Mouse (Mus musculus) forebrain, embryonic 16.5 days (tissue): ENCODE measurements around the gene Gm28305. TPM values are rescaled to one million over a fixed set of nuclear protein-coding genes. Genes with fewer than 3 reads are reported as not detected.

ENCODE experiments used
- ATAC-seq: fragments of 200-750 bp; cut with Nextera tagmentation; 2 replicates; pipeline ENCODE4 v1.8.0; 2017; ENCODE audit warnings: mild to moderate bottlenecking, moderate library complexity
- H3K27ac ChIP-seq: fragments of 300-500 bp; sonication (generic); 2 replicates; pipeline ENCODE4 v1.5.1; 2014; ENCODE audit warnings: low read length, control low read depth
- H3K27me3 ChIP-seq: fragments of 300-500 bp; sonication (generic); replicated peaks from 2 replicates; pipeline ENCODE4 v1.6.1; 2014; ENCODE audit warnings: low read length; ENCODE audit not compliant: control insufficient read depth, insufficient read depth
- H3K36me3 ChIP-seq: fragments of 300-500 bp; sonication (generic); 2 replicates; pipeline ENCODE4 v1.6.1; 2014; ENCODE audit not compliant: control insufficient read depth, insufficient read depth
- H3K4me1 ChIP-seq: fragments of 300-500 bp; sonication (generic); replicated peaks from 2 replicates; pipeline ENCODE4 v1.6.1; 2014; ENCODE audit warnings: low read length; ENCODE audit not compliant: control insufficient read depth, insufficient read depth
- H3K4me2 ChIP-seq: fragments of 300-500 bp; sonication (generic); 2 replicates; pipeline ENCODE4 v1.6.1; 2014; ENCODE audit warnings: mild to moderate bottlenecking, low read length, control low read depth
- H3K4me3 ChIP-seq: fragments of 300-500 bp; sonication (generic); replicated peaks from 2 replicates; pipeline ENCODE4 v1.5.1; 2014; ENCODE audit warnings: mild to moderate bottlenecking, low read length, control low read depth
- H3K9ac ChIP-seq: fragments of 300-500 bp; sonication (generic); replicated peaks from 2 replicates; pipeline ENCODE4 v1.6.1; 2014; ENCODE audit warnings: low read depth, low read length, control low read depth
- H3K9me3 ChIP-seq: fragments of 300-500 bp; sonication (generic); 2 replicates; pipeline ENCODE4 v1.6.1; 2016; ENCODE audit warnings: low read length; ENCODE audit not compliant: control insufficient read depth
- WGBS: fragments of 180-500 bp; shearing (Covaris S2); extraction: QIAGEN DNeasy Blood & Tissue Kit; methylation state at CpG from one replicate; pipeline ENCODE4 v1.1.7; 2014; 5-methylcytosine and 5-hydroxymethylcytosine counted together
- polyA plus RNA-seq: library from polyadenylated mRNA; unstranded; fragments of >200 nt; fragmentation: Nextera tagmentation; extraction: Ambion mirVana; gene quantifications from 2 replicates; pipeline ENCODE4 v1.2.1, GENCODE M21; 2015

Gm28305 gene
- not detected in 2 replicates for polyA plus RNA-seq

GRCm38 (mm10) chr9:104040362-104040761 is at the start of gene Gm28305:
Gene Gm28305 (plus strand): TSS chr9:104040662.
- Histone ChIP-seq H3K27ac (no peak within 1 kb of the TSS), H3K9ac (no peak within 1 kb of the TSS), H3K9me3 (no peaks in the 10 kb centered on the region), H3K4me1 (no peaks in the 10 kb centered on the region), H3K27me3 (no peaks in the 10 kb centered on the region), H3K4me3 (no peak within 1 kb of the TSS), H3K4me2 (no peak within 1 kb of the TSS), H3K36me3 (no peaks in the 10 kb centered on the region)
- ATAC-seq: no peak
- WGBS: 75% methylated on average over 2 of the region's 2 CpGs

GRCm38 (mm10) chr9:103996496-103996895 is 44.0 kb upstream of the Gm28305 start:
- Histone ChIP-seq H3K9me3 (no peaks in the 10 kb centered on the region), H3K4me3 (no peak overlapping the region), H3K27ac (no peak overlapping the region), H3K27me3 (0 out of 2 replicates have a peak, but pooled peaks cover 3% of the 10 kb centered on the region), H3K9ac (no peak overlapping the region), H3K36me3 (no peaks in the 10 kb centered on the region), H3K4me2 (no peak overlapping the region), H3K4me1 (no peaks in the 10 kb centered on the region)
- 0 out of 2 replicates have a peak, but pooled peaks have one; percentile 6 for ATAC-seq
- 5% methylated on average over 2 of the region's 2 CpGs for WGBS

GRCm38 (mm10) chr9:104000601-104001000 is 39.9 kb upstream of the Gm28305 start:
- 65% methylated on average over 3 of the region's 3 CpGs for WGBS
- 0 out of 2 replicates have a peak, but pooled peaks cover 3% of the 10 kb centered on the region for H3K4me1 ChIP-seq
- H3K27ac ChIP-seq: no peak overlapping the region
- 0 out of 2 replicates have a peak, but pooled peaks cover 3% of the 10 kb centered on the region for H3K27me3 ChIP-seq
- H3K4me3 ChIP-seq: no peak overlapping the region
- H3K36me3 ChIP-seq: no peaks in the 10 kb centered on the region
- H3K9ac ChIP-seq: no peak overlapping the region
- no peak overlapping the region for H3K4me2 ChIP-seq
- H3K9me3 ChIP-seq: no peaks in the 10 kb centered on the region
- no peak for ATAC-seq

- Histone ChIP-seq H3K4me2 (peak within 1 kb of the TSS; percentile 69), H3K27me3 (0 out of 2 replicates have a peak, but pooled peaks cover 3% of the 10 kb centered on the region), H3K27ac (peak within 1 kb of the TSS; percentile 82), H3K4me1 (0 out of 2 replicates have a peak, but pooled peaks cover 3% of the 10 kb centered on the region), H3K9ac (peak within 1 kb of the TSS; percentile 74), H3K4me3 (peak within 1 kb of the TSS; percentile 77), H3K9me3 (no peaks in the 10 kb centered on the region), H3K36me3 (no peaks in the 10 kb centered on the region)
- 1% methylated on average over 55 of the region's 55 CpGs for WGBS
- ATAC-seq: peak; percentile 97
Measured at GRCm38 (mm10) chr9:104001921-104002859, 38.3 kb upstream of the Gm28305 start, which contains the start of gene Nphp3. Gene Nphp3 (plus strand): TSS chr9:104002544.

- ATAC-seq: peak; percentile 58
Measured at GRCm38 (mm10) chr9:104002913-104003330, 37.5 kb upstream of the Gm28305 start.

GRCm38 (mm10) chr9:104014526-104014925 is 25.9 kb upstream of the Gm28305 start:
- Histone ChIP-seq H3K36me3 (peaks cover 2% of the 10 kb centered on the region; the same call in 1 of the 2 replicates), H3K27ac (no peak overlapping the region), H3K27me3 (no peaks in the 10 kb centered on the region), H3K9me3 (no peaks in the 10 kb centered on the region), H3K9ac (no peak overlapping the region), H3K4me2 (no peak overlapping the region), H3K4me3 (no peak overlapping the region), H3K4me1 (no peaks in the 10 kb centered on the region)
- WGBS: 42% methylated on average over 1 of the region's 1 CpGs
- ATAC-seq: no peak

More at GRCm38 (mm10) chr9:104002913-104003330, 37.5 kb upstream of the Gm28305 start:
- H3K9ac ChIP-seq: peak overlapping the region; percentile 74
- H3K27ac ChIP-seq: peak overlapping the region; percentile 82
- H3K4me1 ChIP-seq: 0 out of 2 replicates have a peak, but pooled peaks cover 3% of the 10 kb centered on the region
- no peaks in the 10 kb centered on the region for H3K9me3 ChIP-seq
- 0 out of 2 replicates have a peak, but pooled peaks cover 3% of the 10 kb centered on the region for H3K27me3 ChIP-seq
- peak overlapping the region; percentile 69 for H3K4me2 ChIP-seq
- WGBS: under 1% methylated on average over 37 of the region's 37 CpGs
- H3K4me3 ChIP-seq: peak overlapping the region; percentile 77
- no peaks in the 10 kb centered on the region for H3K36me3 ChIP-seq

- Histone ChIP-seq H3K27ac (no peak overlapping the region), H3K36me3 (no peaks in the 10 kb centered on the region; the same call in 1 of the 2 replicates), H3K9ac (no peak overlapping the region), H3K4me3 (no peak overlapping the region), H3K9me3 (no peaks in the 10 kb centered on the region), H3K4me2 (no peak overlapping the region), H3K4me1 (no peaks in the 10 kb centered on the region), H3K27me3 (no peaks in the 10 kb centered on the region)
- 90% methylated on average over 10 of the region's 10 CpGs for WGBS
- no peak for ATAC-seq
Measured at GRCm38 (mm10) chr9:104021026-104021425, 19.4 kb upstream of the Gm28305 start.

- 97% methylated on average over 8 of the region's 8 CpGs for WGBS
- H3K4me2 ChIP-seq: no peak overlapping the region
- H3K27ac ChIP-seq: no peak overlapping the region
- no peaks in the 10 kb centered on the region for H3K9me3 ChIP-seq
- no peak overlapping the region for H3K4me3 ChIP-seq
- H3K9ac ChIP-seq: no peak overlapping the region
- H3K4me1 ChIP-seq: no peaks in the 10 kb centered on the region
- no peak for ATAC-seq
- H3K36me3 ChIP-seq: peaks cover 8% of the 10 kb centered on the region; the same call in 1 of the 2 replicates
- H3K27me3 ChIP-seq: no peaks in the 10 kb centered on the region
Measured at GRCm38 (mm10) chr9:104027186-104027585, 13.3 kb upstream of the Gm28305 start.

GRCm38 (mm10) chr9:104029861-104030260 is 10.6 kb upstream of the Gm28305 start:
- Histone ChIP-seq H3K4me1 (no peaks in the 10 kb centered on the region), H3K9me3 (no peaks in the 10 kb centered on the region), H3K4me3 (no peak overlapping the region), H3K27me3 (no peaks in the 10 kb centered on the region), H3K9ac (no peak overlapping the region), H3K27ac (no peak overlapping the region), H3K36me3 (peaks cover 8% of the 10 kb centered on the region; the same call in 1 of the 2 replicates), H3K4me2 (no peak overlapping the region)
- 91% methylated on average over 11 of the region's 11 CpGs for WGBS
- ATAC-seq: no peak
